10 mouse cellular contexts compared by ENCODE assay signal in genomic region chr1:24230428-24230827, GRCm38 (mm10). TPM values are rescaled to one million over a fixed set of nuclear protein-coding genes. Genes with fewer than 3 reads are reported as not detected.
A peak's percentile ranks its signal among the peaks of the same experiment; 100 is the strongest.
DNase-seq lines count a peak whose midpoint lies in the region; ATAC-seq and TF ChIP-seq lines count a peak whose summit lies in the region.
"Had no signal": no experiment of that assay in that cellular context is flagged by ENCODE, and none has a peak within 500 bp of the region (broad histone marks: within the 10 kb centered on the region; RNA-seq: fewer than 3 reads in every experiment).

No protein-coding gene starts in this region.

- DNase-seq in kidney, postnatal 0 days (ENCODE audit: low spot score): peak; percentile 15
- no peak for DNase-seq in kidney, adult 2 months
- peak; percentile 41 for DNase-seq in cerebellum, adult 9-10 months
- DNase-seq in gastrocnemius, adult 18-20 months (ENCODE audit: low spot score): no peak
- DNase-seq in adrenal gland, adult 8-10 months: no peak
- DNase-seq in spleen, postnatal 4 days (ENCODE audit: low spot score in 2 of 2): no peak
- DNase-seq: liver, embryonic 13.5 days had no signal

- H3K36me3 ChIP-seq in kidney, postnatal 0 days (ENCODE audit: insufficient read depth, low read length): no peaks in the 10 kb centered on the region
- no peaks in the 10 kb centered on the region for H3K36me3 ChIP-seq in kidney, adult 2 months (ENCODE audit: control insufficient read depth, insufficient read depth, low read length)
- no peaks in the 10 kb centered on the region for H3K36me3 ChIP-seq in forebrain, embryonic 15.5 days
- H3K36me3 ChIP-seq in midbrain, embryonic 13.5 days: no peaks in the 10 kb centered on the region
- H3K36me3 ChIP-seq: liver, embryonic 13.5 days had no signal

- no peak for ATAC-seq in kidney, postnatal 0 days (replicated peaks; ENCODE audit: low FRiP score, low read depth)
- peak; percentile 36 for ATAC-seq in forebrain, embryonic 15.5 days (replicated peaks)
- peak; percentile 82; the same call in 1 of the 2 replicates for ATAC-seq in midbrain, embryonic 13.5 days

- no peaks in the 10 kb centered on the region for H3K9me3 ChIP-seq in kidney, postnatal 0 days (replicated peaks; ENCODE audit: low read length)
- no peaks in the 10 kb centered on the region for H3K9me3 ChIP-seq in forebrain, embryonic 15.5 days
- H3K9me3 ChIP-seq in midbrain, embryonic 13.5 days: no peaks in the 10 kb centered on the region
- H3K9me3 ChIP-seq: liver, embryonic 13.5 days had no signal

- no peak overlapping the region for H3K4me3 ChIP-seq in kidney, postnatal 0 days (replicated peaks; ENCODE audit: low read depth, low read length)
- H3K4me3 ChIP-seq in kidney, adult 2 months (ENCODE audit: insufficient read depth, low read depth, low read length): no peak overlapping the region
- no peak overlapping the region for H3K4me3 ChIP-seq in forebrain, embryonic 15.5 days
- H3K4me3 ChIP-seq in midbrain, embryonic 13.5 days (replicated peaks): no peak overlapping the region
- H3K4me3 ChIP-seq: liver, embryonic 13.5 days had no signal

- no peak overlapping the region for H3K27ac ChIP-seq in kidney, postnatal 0 days
- no peak overlapping the region for H3K27ac ChIP-seq in kidney, adult 2 months (ENCODE audit: insufficient read depth, low read depth, low read length)
- no peak overlapping the region for H3K27ac ChIP-seq in forebrain, embryonic 15.5 days (replicated peaks)
- no peak overlapping the region for H3K27ac ChIP-seq in midbrain, embryonic 13.5 days
- H3K27ac ChIP-seq: liver, embryonic 13.5 days had no signal

- TF ChIP-seq POLR2A in kidney, adult 2 months (IDR thresholded peaks at IDR 0.05; ENCODE audit: low read depth, low read length): no peak

- H3K4me2 ChIP-seq in kidney, postnatal 0 days (ENCODE audit: low read length): peak overlapping the region; percentile 6; the same call in 1 of the 2 replicates
- H3K4me2 ChIP-seq in forebrain, embryonic 15.5 days (replicated peaks): no peak overlapping the region
- no peak overlapping the region for H3K4me2 ChIP-seq in midbrain, embryonic 13.5 days (replicated peaks)
- H3K4me2 ChIP-seq: liver, embryonic 13.5 days had no signal

- no peak overlapping the region for H3K9ac ChIP-seq in kidney, postnatal 0 days (ENCODE audit: low read depth, low read length)
- no peak overlapping the region for H3K9ac ChIP-seq in forebrain, embryonic 15.5 days (replicated peaks)
- H3K9ac ChIP-seq in midbrain, embryonic 13.5 days (replicated peaks): no peak overlapping the region
- H3K9ac ChIP-seq: liver, embryonic 13.5 days had no signal

- H3K4me1 ChIP-seq in kidney, postnatal 0 days (replicated peaks; ENCODE audit: insufficient read depth, low read length): no peaks in the 10 kb centered on the region
- no peaks in the 10 kb centered on the region for H3K4me1 ChIP-seq in kidney, adult 2 months (ENCODE audit: control insufficient read depth, insufficient read depth, low read length)
- peaks cover 27% of the 10 kb centered on the region for H3K4me1 ChIP-seq in forebrain, embryonic 15.5 days
- peaks cover 6% of the 10 kb centered on the region; the same call in 1 of the 2 replicates for H3K4me1 ChIP-seq in midbrain, embryonic 13.5 days (replicated peaks)
- H3K4me1 ChIP-seq: liver, embryonic 13.5 days had no signal

- peak; percentile 21; the same call in 1 of the 2 replicates for TF ChIP-seq CTCF in kidney, postnatal 0 days (IDR thresholded peaks at IDR 0.05; ENCODE audit: low read depth)
- TF ChIP-seq CTCF in kidney, adult 2 months (conservative IDR thresholded peaks at IDR 0.05; ENCODE audit: insufficient read depth, insufficient read length, low read depth, low read length): no peak

- no peaks in the 10 kb centered on the region for H3K27me3 ChIP-seq in kidney, postnatal 0 days (ENCODE audit: insufficient read depth, low read length)
- H3K27me3 ChIP-seq in kidney, adult 2 months (replicated peaks; ENCODE audit: control insufficient read depth, insufficient read depth, low read length): no peaks in the 10 kb centered on the region
- H3K27me3 ChIP-seq in forebrain, embryonic 15.5 days: no peaks in the 10 kb centered on the region
- H3K27me3 ChIP-seq in midbrain, embryonic 13.5 days: no peaks in the 10 kb centered on the region
- H3K27me3 ChIP-seq: liver, embryonic 13.5 days had no signal

- 29% methylated on average over 8 of the region's 8 CpGs for WGBS in kidney, postnatal 0 days
- 27% methylated on average over 8 of the region's 8 CpGs for WGBS in kidney, adult 2 months
- 37% methylated on average over 8 of the region's 8 CpGs for WGBS in forebrain, embryonic 15.5 days
- 37% methylated on average over 8 of the region's 8 CpGs for WGBS in midbrain, embryonic 13.5 days

RNA-seq across cellular contexts. Expression of gene Col9a1, which starts 53.0 kb away (rescaled TPM):
- 5.5 and 6.3 TPM in 2 replicates for polyA plus RNA-seq in kidney, postnatal 0 days (2015; fragmentation: Nextera tagmentation; extraction: Ambion mirVana)
- polyA plus RNA-seq in kidney, adult 2 months (2012; rRNA removed): not detected in 2 replicates
- polyA plus RNA-seq in forebrain, embryonic 15.5 days (2015; fragmentation: Nextera tagmentation; extraction: Ambion mirVana): 1.3 TPM in 2 replicates
- polyA plus RNA-seq in midbrain, embryonic 13.5 days (2015; fragmentation: Nextera tagmentation; extraction: Ambion mirVana): 0.81 and 1.1 TPM in 2 replicates
- under 1 TPM; 0.28 to 0.37 TPM for total RNA-seq in gastrocnemius, adult 18-20 months (2021)
- not detected for total RNA-seq in adrenal gland, adult 8-10 months (2022)
- total RNA-seq: granulocyte monocyte progenitor cell, adult 5-6 weeks had no signal

Comparison
In these comparisons a context has a peak if more than half of its experiments do, and no peak if none do; other contexts are left out.
1. DNase-seq: peak in kidney, postnatal 0 days (single experiment) and cerebellum, adult 9-10 months (single experiment); none in kidney, adult 2 months (single experiment), gastrocnemius, adult 18-20 months (single experiment), adrenal gland, adult 8-10 months (single experiment) and spleen, postnatal 4 days (0 of 2).